8 mouse cellular contexts compared by ENCODE assay signal in the genomic region with DNA sequence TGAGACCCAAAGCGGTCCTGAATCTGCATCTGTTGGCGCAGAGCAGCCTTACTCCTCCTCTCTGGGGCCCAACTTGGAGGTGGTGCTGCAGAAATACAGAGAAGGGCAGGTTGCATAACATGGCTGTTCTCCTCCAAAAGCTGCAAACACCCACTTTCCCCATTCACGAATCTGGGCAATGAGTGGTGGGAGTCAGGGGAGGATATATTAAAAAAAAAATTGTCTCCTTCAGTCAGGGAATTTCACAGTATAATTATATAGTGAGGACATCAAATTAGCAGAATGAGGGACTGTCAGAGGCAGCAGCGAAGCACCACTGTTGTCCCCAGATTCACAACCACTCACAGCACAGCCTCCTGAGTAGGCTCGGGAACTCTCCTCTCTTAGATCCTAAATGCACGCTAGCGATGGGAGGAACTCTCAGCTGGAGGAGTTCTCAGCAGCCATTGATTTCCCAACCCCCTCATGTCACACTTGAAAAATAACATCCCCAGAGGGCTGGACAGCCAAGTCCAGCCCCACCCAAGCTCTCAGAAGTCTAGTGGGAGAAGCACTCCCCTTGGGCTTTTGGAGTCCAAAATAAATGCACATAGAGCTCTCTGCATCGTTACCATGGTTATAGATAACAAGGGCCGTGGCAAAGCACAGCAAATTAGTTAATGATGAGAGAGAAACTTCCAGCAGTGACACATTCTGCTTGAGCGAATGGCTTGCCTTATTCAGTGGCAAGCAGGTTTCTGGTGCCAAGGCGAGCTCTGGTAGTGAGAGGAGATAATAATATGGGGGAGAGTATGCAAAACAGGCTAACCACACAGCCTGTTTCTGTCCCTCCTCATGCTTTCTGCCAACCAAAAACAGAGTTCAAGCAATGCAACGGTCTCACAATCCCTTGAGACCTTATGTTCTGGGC.
DNase-seq lines count a peak whose midpoint lies in the region; ATAC-seq and TF ChIP-seq lines count a peak whose summit lies in the region.

No protein-coding gene starts in this region.

- H3K4me2 ChIP-seq in forebrain, embryonic 15.5 days (replicated peaks): peak overlapping the region; percentile 17; the same call in 1 of the 2 replicates

- no peak for TF ChIP-seq POLR2A in olfactory bulb, adult 2 months (IDR thresholded peaks at IDR 0.05; ENCODE audit: insufficient read depth, low read depth, low read length)

- no peaks in the 10 kb centered on the region for H3K9me3 ChIP-seq in forebrain, embryonic 15.5 days

- H3K27me3 ChIP-seq in forebrain, embryonic 15.5 days: no peaks in the 10 kb centered on the region

- no peaks in the 10 kb centered on the region for H3K36me3 ChIP-seq in forebrain, embryonic 15.5 days

- peak in 1 of 2 experiments; percentile 66 for DNase-seq in layer of hippocampus, adult 2 months (ENCODE audit: low spot score in 2 of 2)
- DNase-seq in layer of hippocampus, adult 9-10 months (ENCODE audit: low spot score): no peak
- peak; percentile 39 to 43 for DNase-seq in layer of hippocampus, postnatal 14 days (ENCODE audit: low spot score in 2 of 2)
- DNase-seq in kidney, postnatal 14 days: no peak
- DNase-seq in kidney, postnatal 25 days: no peak
- no peak for DNase-seq in gastrocnemius, adult 8-10 months (ENCODE audit: low spot score in 2 of 2)

- ATAC-seq in forebrain, embryonic 15.5 days (replicated peaks): peak; percentile 79

- no peak for TF ChIP-seq CTCF in layer of hippocampus, adult 2 months (conservative IDR thresholded peaks at IDR 0.05)
- no peak for TF ChIP-seq CTCF in olfactory bulb, adult 2 months (IDR thresholded peaks at IDR 0.05; ENCODE audit: insufficient read depth, low read depth, low read length)

- H3K27ac ChIP-seq in layer of hippocampus, adult 2 months: peak overlapping the region; percentile 83
- H3K27ac ChIP-seq in forebrain, embryonic 15.5 days (replicated peaks): peak overlapping the region; percentile 61
- peak overlapping the region; percentile 69 for H3K27ac ChIP-seq in olfactory bulb, adult 2 months (ENCODE audit: insufficient read depth, low read depth, low read length)

- peak overlapping the region; percentile 22; the same call in 1 of the 2 replicates for H3K4me3 ChIP-seq in layer of hippocampus, adult 2 months
- no peak overlapping the region for H3K4me3 ChIP-seq in forebrain, embryonic 15.5 days
- H3K4me3 ChIP-seq in olfactory bulb, adult 2 months (ENCODE audit: insufficient read depth, low read depth, low read length): no peak overlapping the region

- H3K4me1 ChIP-seq in forebrain, embryonic 15.5 days: peaks cover 14% of the 10 kb centered on the region
- H3K4me1 ChIP-seq in olfactory bulb, adult 2 months (ENCODE audit: control insufficient read depth, insufficient read depth, low read length): peaks cover 20% of the 10 kb centered on the region

- H3K9ac ChIP-seq in forebrain, embryonic 15.5 days (replicated peaks): no peak overlapping the region

- WGBS in forebrain, embryonic 15.5 days: 32% methylated on average over 12 of the region's 12 CpGs
- WGBS in olfactory bulb, adult 2 months: 15% methylated on average over 12 of the region's 12 CpGs

Comparison
In these comparisons a context has a peak if more than half of its experiments do, and no peak if none do; other contexts are left out.
1. DNase-seq: peak in layer of hippocampus, postnatal 14 days (2 of 2); none in layer of hippocampus, adult 9-10 months (single experiment), kidney, postnatal 14 days (single experiment), kidney, postnatal 25 days (0 of 2) and gastrocnemius, adult 8-10 months (0 of 2).
2. Peak in every context shown above with its lines, with median percentiles within 50 percentile points of each other: H3K27ac ChIP-seq.